Mouse (Mus musculus): ENCODE measurements around the gene Ttc7b.

- no peak for TF ChIP-seq POLR2A (IDR thresholded peaks at IDR 0.05; ENCODE audit: insufficient read depth, low read depth, low read length)
- TF ChIP-seq CTCF (IDR thresholded peaks at IDR 0.05), result no peak
Observed at GRCm38 (mm10) chr12:100262846-100263245, 257.8 kb downstream of the Ttc7b start.

Data from heart, adult 2 months (tissue).